15 mouse cellular contexts compared by ENCODE assay signal in the genomic region with DNA sequence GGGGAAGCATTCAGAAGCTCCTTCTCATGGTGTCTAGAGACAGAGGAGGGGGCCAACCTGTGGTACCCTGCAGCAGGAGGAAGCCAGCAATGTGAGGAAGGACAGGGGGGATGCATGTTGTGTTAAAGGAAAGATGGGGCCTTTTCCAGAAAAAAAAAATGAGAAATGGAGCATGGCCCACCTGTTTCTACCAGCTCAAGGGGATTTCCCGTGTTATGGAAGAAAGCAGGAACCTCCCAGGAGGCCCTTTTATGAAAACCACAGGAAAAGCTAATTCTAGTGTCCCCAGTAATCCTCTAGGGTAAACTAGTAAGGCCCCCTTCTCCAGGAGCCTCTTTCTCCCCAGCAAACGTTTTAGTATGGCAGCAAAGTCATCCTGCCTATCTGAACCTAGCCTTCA.
"Had no signal": no experiment of that assay in that cellular context is flagged by ENCODE, and none has a peak within 500 bp of the region (broad histone marks: within the 10 kb centered on the region; RNA-seq: fewer than 3 reads in every experiment).

No protein-coding gene starts in this region.

- H3K36me3 ChIP-seq: liver, embryonic 13.5 days; lung, embryonic 15.5 days; midbrain, embryonic 15.5 days; neural tube, embryonic 12.5 days had no signal

- H3K27me3 ChIP-seq: liver, embryonic 13.5 days; lung, embryonic 15.5 days; megakaryocyte, embryonic 14.5 days; midbrain, embryonic 15.5 days; neural tube, embryonic 12.5 days had no signal

- H3K4me3 ChIP-seq: liver, embryonic 13.5 days; lung, embryonic 15.5 days; megakaryocyte, embryonic 14.5 days; midbrain, embryonic 15.5 days; neural tube, embryonic 12.5 days had no signal

- H3K27ac ChIP-seq: liver, embryonic 13.5 days; lung, embryonic 15.5 days; macrophage; midbrain, embryonic 15.5 days; neural tube, embryonic 12.5 days; stomach, postnatal 0 days had no signal

- H3K9ac ChIP-seq: liver, embryonic 13.5 days; liver, postnatal 0 days; lung, embryonic 15.5 days; midbrain, embryonic 15.5 days; neural tube, embryonic 12.5 days had no signal

- H3K4me1 ChIP-seq: liver, embryonic 13.5 days; lung, embryonic 15.5 days; megakaryocyte, embryonic 14.5 days; midbrain, embryonic 15.5 days had no signal

- DNase-seq: kidney, postnatal 14 days; layer of hippocampus, postnatal 36 days; left cerebral cortex, postnatal 4 days; liver; liver, embryonic 13.5 days; liver, postnatal 0 days; lung, postnatal 14 days; thymus, postnatal 4 days had no signal

- H3K4me2 ChIP-seq: liver, embryonic 13.5 days; lung, embryonic 15.5 days; midbrain, embryonic 11.5 days; midbrain, embryonic 15.5 days; neural tube, embryonic 12.5 days had no signal

- ATAC-seq: liver, postnatal 0 days; midbrain, embryonic 15.5 days had no signal

- H3K9me3 ChIP-seq: liver, embryonic 13.5 days; lung, embryonic 15.5 days; megakaryocyte, embryonic 14.5 days; midbrain, embryonic 15.5 days; neural tube, embryonic 12.5 days had no signal
